Mouse (Mus musculus): Measurements from ENCODE around the gene Srek1ip1.

DNA sequence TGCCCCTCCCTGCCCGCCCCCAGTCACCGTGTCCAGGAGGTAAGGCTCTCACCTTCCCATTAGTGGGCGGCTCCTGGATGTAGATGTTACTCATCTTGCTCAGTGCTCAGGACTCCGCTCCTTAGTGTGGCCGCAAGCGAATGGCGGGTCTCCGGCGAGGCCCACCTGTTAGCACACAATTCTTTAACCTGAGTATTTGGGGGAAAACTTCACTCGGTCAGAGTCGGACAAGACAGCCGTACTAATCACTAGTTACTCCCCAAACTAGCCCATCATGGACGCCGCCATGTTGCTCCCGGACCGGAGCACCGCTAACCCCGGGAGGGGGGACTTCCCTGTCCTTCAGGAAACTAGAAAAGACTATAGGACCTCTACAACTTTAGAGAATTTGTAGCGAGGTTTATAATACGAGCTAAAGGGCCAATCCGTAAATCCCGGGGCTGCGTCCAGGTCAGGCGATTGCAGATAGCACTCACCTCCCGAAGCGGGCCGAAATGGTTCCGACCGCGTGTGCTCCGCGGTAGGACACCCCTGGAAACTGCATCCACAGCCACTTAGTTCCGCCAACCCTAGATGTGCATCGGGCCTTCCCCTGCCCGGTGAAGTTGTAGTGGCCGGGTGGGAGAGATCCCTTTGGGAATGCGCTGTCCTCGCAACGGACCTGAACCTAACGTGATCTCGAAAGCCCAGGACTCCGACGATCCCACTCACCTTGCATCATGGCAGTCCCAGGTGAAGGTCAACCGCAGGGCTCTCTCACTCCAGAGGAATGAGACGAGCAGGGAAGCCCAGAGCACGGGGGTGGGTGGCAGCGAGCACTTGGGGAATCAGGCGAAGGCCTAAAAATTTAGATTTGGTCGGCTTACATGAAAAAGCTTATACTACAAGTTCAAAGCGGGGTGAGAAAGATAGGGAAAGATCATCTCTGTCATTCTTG, 24.6 kb downstream of the Srek1ip1 start, which contains the start of gene Cwc27:
- TF ChIP-seq POLR2A (IDR thresholded peaks at IDR 0.05; ENCODE audit: insufficient read depth, low read depth, low read length) (peak; percentile 31; the same call in 1 of the 2 replicates), CTCF (IDR thresholded peaks at IDR 0.05; ENCODE audit: insufficient read depth, low read depth, low read length) (no peak)
